Mouse (Mus musculus): ENCODE measurements around the gene 1700123O20Rik.

Gene 1700123O20Rik

DNA sequence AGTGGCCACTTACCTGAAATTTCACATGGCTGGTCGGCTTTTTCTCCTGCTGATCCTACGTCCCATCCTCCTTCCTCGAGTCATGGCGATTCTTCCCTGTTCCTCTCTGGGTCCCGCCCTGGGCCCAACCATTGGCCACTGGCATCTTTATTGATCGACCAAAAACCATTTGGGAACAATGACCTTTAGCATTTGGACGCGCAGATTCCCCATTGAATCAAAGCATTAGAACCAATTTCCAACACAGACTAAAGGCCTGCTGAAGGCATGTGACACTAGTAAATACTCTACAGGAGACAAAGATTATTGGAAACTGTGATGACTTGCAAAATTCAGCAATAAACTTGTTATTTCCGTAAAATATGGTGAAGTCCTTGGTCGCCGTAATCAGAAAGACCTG is 34.0 kb downstream of the 1700123O20Rik start:
- intact Hi-C loops (cut with DNase I): no loop called here

GRCm38 (mm10) chr14:54720654-54721350 is 34.8 kb downstream of the 1700123O20Rik start:
- intact Hi-C loops (cut with DNase I): no loop called here

DNA sequence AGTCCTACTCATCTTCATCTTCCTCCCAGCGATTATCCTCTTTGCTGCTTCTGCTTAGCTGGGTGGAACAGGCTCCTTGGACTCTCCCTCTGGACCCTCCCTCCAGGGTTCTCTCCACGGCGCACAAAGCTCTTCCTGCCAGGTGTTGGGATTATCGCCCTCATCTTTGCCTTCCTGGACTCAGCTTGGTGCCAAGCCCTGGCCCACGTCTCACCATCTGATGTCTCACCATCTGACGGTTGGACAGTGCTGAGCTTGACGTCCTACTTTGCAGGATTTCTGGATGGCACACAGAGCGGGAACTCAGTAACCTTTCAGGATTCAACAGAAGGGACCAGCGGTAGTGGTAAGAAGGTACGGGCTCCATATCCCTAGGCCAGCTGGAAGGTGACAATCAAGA is 35.7 kb downstream of the 1700123O20Rik start:
- intact Hi-C loops (cut with DNase I): no loop called here

- intact Hi-C loops (cut with DNase I): no loop called here
Measured at GRCm38 (mm10) chr14:54724049-54724448, 38.0 kb downstream of the 1700123O20Rik start.

- intact Hi-C loops (cut with DNase I): no loop called here
Measured at GRCm38 (mm10) chr14:54727565-54727964, 41.5 kb downstream of the 1700123O20Rik start.

- intact Hi-C loops (cut with DNase I): no loop called here
Measured at GRCm38 (mm10) chr14:54728823-54729653, 43.0 kb downstream of the 1700123O20Rik start.

- intact Hi-C loops (cut with DNase I): no loop called here
Measured at GRCm38 (mm10) chr14:54730305-54730704, 44.3 kb downstream of the 1700123O20Rik start.

DNA sequence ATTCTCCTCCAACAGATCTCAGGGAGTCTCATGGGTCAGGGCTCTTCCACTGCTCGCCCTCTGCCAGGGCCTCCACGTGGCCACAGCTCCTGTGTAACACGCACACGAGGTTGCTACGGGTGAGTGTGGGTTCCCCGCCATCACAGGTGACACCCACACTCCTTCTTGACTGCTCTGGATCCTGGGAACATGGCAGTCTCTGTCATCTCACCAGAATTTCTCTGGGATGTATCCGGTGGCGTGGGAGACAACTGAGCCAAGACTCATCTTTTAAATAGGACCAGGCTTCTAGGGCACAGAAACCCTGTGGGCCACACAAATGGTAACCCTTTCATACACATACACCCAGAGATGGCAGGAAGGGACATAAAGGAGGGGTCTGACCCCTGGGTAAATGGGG is 46.2 kb downstream of the 1700123O20Rik start:
- intact Hi-C loops (cut with DNase I): no loop called here

GRCm38 (mm10) chr14:54734004-54734403 is 48.0 kb downstream of the 1700123O20Rik start:
- intact Hi-C loops (cut with DNase I): no loop called here

GRCm38 (mm10) chr14:54735221-54735620 is 49.2 kb downstream of the 1700123O20Rik start:
- intact Hi-C loops (cut with DNase I): loop anchor here (5.0 kb wide), 1 partner anchor 37 kb away; no protein-coding TSS in a partner anchor

- intact Hi-C loops (cut with DNase I): loop anchor here (5.0 kb wide), 1 partner anchor 35 kb away; no protein-coding TSS in a partner anchor
Measured at GRCm38 (mm10) chr14:54736555-54737552, 50.8 kb downstream of the 1700123O20Rik start.

DNA sequence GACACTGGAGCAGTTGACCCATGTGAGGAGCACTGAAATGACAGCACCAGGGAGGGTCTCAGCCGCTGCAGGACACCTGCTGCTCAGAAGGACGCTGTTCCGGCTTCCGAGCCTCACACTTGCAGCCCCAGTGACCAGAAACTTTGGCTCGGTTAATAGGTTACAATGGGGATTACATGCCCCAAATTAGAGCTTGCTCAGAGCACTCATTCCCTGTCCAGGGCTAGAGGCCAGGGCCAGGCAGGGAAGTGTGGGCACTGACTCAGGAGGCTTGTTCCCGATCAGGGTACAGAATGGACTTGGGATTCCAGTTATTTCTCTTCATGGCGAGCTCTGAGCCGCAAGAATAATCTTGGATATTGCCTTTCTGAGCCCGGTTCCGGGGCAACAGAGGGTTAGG is 51.6 kb downstream of the 1700123O20Rik start:
- intact Hi-C loops (cut with DNase I): loop anchor here (5.0 kb wide), 1 partner anchor 35 kb away; no protein-coding TSS in a partner anchor

Small RNAs within 50 kb of the gene (microRNA-seq; reads per million reads assigned to microRNA genes)
- 0 to 0.34 reads per million in 2 experiments for gene Mir6948
